Mouse (Mus musculus): ENCODE results near the gene Rhoq.
A peak's percentile ranks its signal among the peaks of the same experiment; 100 is the strongest.

Gene Rhoq

DNA sequence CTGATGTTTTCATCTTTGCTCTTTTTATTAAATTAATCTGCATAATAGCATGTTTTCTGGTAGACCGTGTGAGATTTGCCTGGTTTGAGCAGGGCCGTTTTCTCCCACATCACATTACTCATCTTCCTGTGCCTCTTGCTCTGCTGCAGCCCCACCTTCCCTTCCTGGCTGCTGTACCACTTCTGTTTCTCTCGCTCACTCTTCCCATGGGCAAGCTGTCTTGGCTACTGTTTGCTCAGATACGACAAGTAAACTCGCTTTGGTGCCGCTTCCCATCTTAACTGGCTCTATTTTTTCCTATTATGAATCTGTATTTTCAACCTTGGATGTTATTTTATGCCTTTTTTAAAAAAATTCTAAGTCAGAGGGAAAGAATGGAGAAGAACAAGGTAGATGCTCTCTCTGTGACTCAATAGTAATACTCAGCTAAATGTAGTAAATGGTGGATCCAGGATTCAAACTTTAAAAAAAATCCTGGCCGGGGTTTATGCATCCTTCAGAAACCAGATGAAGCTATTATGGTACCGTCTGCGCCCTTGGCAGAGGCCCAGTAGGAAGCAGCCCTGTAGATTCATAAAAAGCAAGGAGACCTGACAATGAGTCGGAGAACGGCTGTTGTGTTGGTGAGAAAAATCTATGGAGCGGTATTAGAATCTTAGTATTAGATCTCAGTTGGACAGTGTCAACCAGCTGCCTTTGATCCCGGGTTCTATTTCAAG, 48.6 kb downstream of the Rhoq start:
- DNase-seq: no peak

DNA sequence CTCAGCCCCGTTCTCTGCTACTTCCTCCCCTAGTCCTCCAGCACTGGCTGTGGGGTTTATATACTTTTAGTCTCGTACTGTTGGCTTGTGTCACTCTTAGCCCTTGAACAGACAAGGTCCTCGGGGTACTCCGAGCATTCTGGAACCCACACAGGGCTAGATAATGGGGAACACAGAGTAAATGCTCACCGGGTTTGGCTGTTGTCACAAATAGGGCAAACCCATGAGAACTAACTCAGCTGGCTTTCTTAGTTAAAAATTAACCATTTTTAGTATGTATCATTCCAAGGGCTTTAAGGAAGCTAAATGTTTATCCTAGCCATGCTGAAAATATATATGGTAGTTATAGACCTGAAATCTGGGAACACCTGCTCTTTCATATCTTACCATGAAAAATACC, 56.8 kb downstream of the Rhoq start:
- DNase-seq: no peak

DNA sequence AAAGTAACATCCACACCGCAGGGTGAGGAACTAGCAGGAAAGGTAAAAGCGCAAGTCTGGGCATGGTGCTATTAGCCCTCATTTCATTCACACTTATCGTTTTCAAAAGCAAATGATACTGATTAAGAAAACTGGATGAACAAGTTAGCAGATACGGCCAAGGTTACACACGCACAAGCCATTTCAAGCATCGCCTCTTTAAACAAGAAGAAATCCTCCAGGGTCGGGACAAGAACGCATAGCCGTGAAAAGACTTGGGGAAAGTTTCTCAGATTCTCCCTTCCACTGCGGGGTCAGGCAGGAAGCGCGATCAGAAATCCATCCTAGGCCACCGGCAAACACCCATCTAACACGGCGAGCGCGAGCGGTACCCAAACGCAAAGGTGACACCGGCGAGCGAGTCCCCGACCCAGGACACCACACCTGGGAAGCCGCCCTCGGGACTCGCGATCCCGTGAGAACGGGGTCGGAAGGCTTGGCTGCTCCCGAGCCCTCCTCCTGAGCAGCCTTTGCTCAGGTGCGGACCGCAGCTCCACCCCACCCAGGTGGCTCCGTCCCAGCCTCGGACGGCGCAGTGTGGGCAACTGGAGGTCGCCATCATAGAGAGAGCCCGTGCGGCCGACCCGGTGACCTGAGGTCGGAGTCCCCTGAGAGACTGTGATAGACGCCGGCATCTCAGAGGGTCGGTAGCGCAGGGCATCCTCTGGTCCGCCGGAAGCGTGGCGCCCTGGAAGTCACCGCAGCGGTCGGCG, 61.8 kb downstream of the Rhoq start:
- no peak for DNase-seq

DNA sequence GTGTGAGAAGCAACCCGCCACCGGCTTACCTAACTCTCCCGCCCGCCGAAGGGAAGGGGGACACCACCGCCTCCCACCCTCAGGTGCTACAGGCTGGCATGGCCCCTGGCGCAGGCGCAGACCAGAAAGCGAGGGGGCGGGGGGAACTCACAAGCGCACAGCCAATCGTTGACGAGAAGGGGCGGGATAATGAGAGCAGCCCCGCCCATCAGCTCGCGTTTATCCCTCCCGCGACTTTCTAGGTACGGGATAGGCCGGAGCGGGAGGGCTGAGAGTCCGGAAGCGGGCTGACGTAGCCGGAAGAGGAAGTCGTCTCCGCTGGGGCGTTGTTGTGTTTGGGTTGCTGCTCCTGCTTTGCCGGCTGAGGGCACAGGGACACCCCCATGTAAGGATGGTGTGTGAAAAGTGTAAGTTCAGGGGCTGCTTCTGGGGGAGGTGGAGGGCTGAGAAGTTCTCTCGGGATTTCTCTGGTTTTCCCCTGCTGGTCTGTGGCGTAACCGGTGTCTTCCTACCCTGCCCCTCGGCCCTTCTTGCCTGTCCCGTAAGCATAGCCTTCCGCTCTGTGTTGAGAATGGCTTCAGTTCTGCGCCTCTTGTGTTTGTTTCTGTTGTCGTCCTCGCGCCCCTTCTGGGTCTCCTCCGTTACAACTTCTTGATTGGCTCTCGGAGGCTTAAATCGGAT, 62.5 kb downstream of the Rhoq start, which contains the start of the genes Pigf and Cript:
Gene Pigf, minus strand, starts transcription at position 138 of the 681 bp plus-strand sequence.
Gene Cript, plus strand, starts transcription at position 282 of the 681 bp plus-strand sequence.
- peak; percentile 99 for DNase-seq

DNA sequence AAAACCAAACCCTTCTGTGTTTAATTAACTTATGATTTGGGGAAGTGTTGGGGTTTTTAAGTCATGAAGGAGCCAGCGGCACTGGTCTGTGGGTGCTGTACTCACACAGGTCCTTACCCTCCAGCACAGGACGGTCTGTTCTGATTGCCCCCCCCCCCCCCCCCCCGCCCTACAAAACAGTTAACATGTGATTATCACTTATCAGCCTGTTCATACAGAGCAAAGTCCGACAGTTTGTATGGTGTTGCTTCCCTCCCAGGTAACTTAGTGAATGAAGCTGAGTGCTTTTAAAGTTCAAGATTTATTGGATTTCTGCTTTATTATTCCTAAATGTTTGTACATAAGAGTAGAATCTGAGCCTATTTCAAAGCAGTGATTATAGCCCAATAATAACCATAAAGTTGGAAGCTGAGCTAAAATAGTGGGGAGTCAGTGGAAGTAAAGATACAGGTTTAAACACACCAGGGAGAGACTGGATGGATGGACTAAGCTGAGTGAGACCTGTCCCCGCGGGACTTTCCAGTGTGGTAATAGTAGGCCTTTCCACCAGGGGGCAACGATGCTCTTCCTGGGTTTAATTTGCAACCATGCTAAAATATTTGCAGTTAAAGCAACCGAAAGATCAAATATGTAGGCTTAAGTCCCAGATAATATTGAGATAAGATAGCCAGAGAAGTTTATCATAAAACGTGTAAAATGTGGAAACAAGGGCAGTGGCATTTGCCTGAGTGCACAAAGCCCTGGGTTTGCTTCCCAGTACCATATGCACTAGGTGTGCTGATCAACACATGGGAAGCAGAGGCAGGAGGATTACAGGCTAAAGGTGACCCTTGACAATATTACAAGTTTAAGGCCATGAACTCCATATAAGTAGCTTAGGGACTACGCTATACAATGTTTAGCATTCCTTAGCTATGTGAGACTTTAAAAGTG, 73.5 kb downstream of the Rhoq start:
- DNase-seq: peak; percentile 51

DNA sequence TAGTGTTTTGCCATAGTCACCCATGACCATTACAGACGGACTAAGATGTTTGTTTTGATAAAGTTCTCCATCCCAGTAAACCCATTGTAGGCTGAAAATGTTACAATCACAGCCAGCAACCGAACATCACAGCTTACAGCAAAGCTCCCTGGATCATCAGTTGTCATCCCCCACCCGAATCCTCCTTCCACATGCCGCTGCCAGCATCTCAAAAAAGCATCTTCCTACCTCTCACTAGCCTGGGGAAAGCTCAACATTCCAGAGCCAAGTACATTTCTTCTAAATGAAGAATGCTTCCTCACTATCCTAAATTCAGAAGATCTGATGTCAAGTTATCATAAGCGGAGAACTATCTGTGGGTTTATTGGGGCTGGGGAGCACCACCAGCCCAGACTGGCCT, 75.6 kb downstream of the Rhoq start:
- DNase-seq: no peak

DNA sequence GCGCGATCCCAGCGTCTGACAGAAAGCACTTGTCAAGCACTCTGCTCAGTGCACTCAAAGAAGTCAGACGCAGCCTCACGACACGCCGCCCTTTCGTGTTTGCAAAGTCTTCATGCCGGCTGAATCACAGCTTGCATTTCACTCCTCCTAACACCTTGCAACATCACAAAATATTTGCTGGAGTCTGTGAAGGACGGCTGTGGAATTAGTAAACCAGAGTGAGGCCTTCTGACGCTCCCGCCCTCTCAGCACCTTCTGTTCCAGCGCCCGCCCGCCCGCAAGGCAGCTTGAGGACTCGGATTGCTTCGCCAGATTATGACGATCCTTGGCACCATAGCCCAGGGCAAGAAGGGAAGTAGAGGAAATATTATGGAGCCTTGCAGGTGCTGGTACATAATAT, 78.9 kb downstream of the Rhoq start:
- DNase-seq: no peak

DNA sequence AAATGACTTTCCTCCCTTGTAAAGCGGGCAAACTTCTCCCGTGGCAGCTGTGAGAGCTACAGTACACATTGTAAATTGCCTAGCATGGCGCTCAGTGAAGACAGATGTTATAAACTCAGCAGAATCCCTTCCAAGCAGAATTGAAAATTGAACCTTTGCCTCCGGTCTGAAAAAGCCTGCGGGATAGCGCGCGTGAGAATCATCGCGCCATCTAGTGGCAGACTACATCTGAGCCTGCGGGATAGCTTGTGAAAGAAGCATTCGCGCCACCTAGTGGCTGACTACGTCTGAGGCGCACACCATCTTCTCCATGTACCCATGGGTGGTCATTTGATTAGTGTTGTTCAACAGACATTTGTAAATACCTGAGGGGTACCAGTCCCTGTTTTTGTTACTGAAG, 81.5 kb downstream of the Rhoq start:
- peak; percentile 98 for DNase-seq

DNA sequence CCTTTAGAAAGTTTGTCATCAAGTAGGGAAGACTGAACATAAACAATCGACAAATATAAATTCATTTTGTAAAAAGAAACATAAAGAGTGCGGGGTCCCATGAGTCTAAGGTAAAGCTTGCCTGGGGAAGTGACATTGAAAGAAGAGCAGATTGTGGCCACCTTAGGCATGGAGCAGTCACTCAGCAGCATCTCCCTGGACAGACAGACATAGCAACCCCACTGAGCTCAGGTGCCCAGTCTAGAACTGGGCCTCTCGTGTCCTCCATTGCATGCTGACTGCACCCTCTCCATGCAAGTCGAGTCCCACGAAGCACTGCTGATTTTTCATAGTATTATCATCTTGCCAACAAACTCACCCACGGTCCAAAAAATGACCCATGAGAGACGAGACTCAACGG, 81.9 kb downstream of the Rhoq start:
- DNase-seq: no peak
